In the genomic region with DNA sequence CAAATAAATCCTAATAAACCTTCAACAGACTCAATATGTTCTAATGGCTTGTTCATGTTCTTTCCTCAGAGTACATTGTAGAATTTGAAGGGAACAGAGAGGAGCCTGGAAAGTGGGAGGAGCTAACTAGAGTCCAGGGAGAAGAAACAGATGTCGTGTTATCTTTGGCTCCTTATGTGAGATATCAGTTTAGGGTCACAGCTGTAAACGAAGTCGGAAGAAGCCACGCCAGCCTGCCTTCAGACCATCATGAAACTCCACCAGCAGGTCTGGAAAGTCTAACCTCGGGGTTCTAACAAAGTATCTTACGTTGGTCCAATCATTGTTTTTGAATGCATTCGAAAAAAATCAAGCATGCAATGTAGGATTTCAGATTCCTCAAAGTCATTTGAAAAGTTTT, we compare ENCODE assay signal across 26 mouse cellular contexts.
DNase-seq lines count a peak whose midpoint lies in the region; ATAC-seq and TF ChIP-seq lines count a peak whose summit lies in the region.
"Had no signal": no experiment of that assay in that cellular context is flagged by ENCODE, and none has a peak within 500 bp of the region (broad histone marks: within the 10 kb centered on the region; RNA-seq: fewer than 3 reads in every experiment).

No protein-coding gene starts in this region.

- H3K9ac ChIP-seq in liver, embryonic 13.5 days = no peak overlapping the region
- H3K9ac ChIP-seq: embryonic facial prominence, embryonic 15.5 days; hindbrain, embryonic 15.5 days; limb, embryonic 15.5 days; midbrain, embryonic 12.5 days had no signal

- no peaks in the 10 kb centered on the region for H3K36me3 ChIP-seq in testis, adult 2 months (ENCODE audit: control insufficient read depth, insufficient read depth, low read length)
- H3K36me3 ChIP-seq in liver, embryonic 13.5 days = no peaks in the 10 kb centered on the region
- H3K36me3 ChIP-seq: embryonic facial prominence, embryonic 15.5 days; limb, embryonic 15.5 days; midbrain, embryonic 12.5 days had no signal

- no peak for DNase-seq in testis, postnatal 14 days (ENCODE audit: low spot score)
- DNase-seq in c-Kit-positive CD71-positive TER-119-positive erythroid progenitor cells, embryonic 14.5 days (ENCODE audit: low spot score) = peak; percentile 59
- peak; percentile 48 for DNase-seq in liver, embryonic 13.5 days
- no peak for DNase-seq in layer of hippocampus, adult 8-10 months (ENCODE audit: low spot score in 2 of 2)
- no peak for DNase-seq in thymus, postnatal 10 days (ENCODE audit: low spot score in 2 of 2)
- no peak for DNase-seq in right cerebral cortex, postnatal 4 days
- DNase-seq: adrenal gland, postnatal 14 days; cerebellum, adult 11-12 months; cerebellum, postnatal 14 days; gastrocnemius, postnatal 14 days; heart, adult 11 months; kidney, adult 2 months; kidney, postnatal 10 days; left cerebral cortex, postnatal 4 days; lung, postnatal 4 days; spleen, adult 18-20 months; thymus, adult 18-20 months had no signal

- no peak overlapping the region for H3K4me2 ChIP-seq in liver, embryonic 13.5 days
- H3K4me2 ChIP-seq: embryonic facial prominence, embryonic 15.5 days; heart, embryonic 11.5 days; hindbrain, embryonic 15.5 days; limb, embryonic 15.5 days; midbrain, embryonic 12.5 days had no signal

- ATAC-seq in liver, embryonic 13.5 days (ENCODE audit: low read depth) = peak; percentile 97
- peak; percentile 87 for ATAC-seq in megakaryocyte-erythroid progenitor cell, adult 5-6 weeks (replicated peaks; ENCODE audit: low FRiP score, low TSS enrichment, poor library complexity, severe bottlenecking)
- ATAC-seq: forebrain, embryonic 16.5 days had no signal

- no peaks in the 10 kb centered on the region for H3K4me1 ChIP-seq in testis, adult 2 months (ENCODE audit: control insufficient read depth, insufficient read depth, low read length)
- H3K4me1 ChIP-seq in liver, embryonic 13.5 days (replicated peaks) = peaks cover 10% of the 10 kb centered on the region
- H3K4me1 ChIP-seq: embryonic facial prominence, embryonic 15.5 days; hindbrain, embryonic 15.5 days; limb, embryonic 15.5 days; midbrain, embryonic 12.5 days had no signal

- no peak overlapping the region for H3K27ac ChIP-seq in testis, adult 2 months (ENCODE audit: control insufficient read depth, insufficient read depth, low read depth, low read length)
- no peak overlapping the region; the same call in 1 of the 2 replicates for H3K27ac ChIP-seq in liver, embryonic 13.5 days
- H3K27ac ChIP-seq: embryonic facial prominence, embryonic 15.5 days; hindbrain, embryonic 15.5 days; left cerebral cortex, adult 2 months; limb, embryonic 15.5 days; midbrain, embryonic 12.5 days had no signal

- H3K4me3 ChIP-seq in testis, adult 2 months (ENCODE audit: control insufficient read depth, low read depth, low read length) = peak overlapping the region; percentile 47
- no peak overlapping the region for H3K4me3 ChIP-seq in liver, embryonic 13.5 days (replicated peaks)
- H3K4me3 ChIP-seq: embryonic facial prominence, embryonic 15.5 days; hindbrain, embryonic 15.5 days; left cerebral cortex, adult 2 months; limb, embryonic 15.5 days; midbrain, embryonic 12.5 days had no signal

- TF ChIP-seq CTCF in testis, adult 2 months (IDR thresholded peaks at IDR 0.05; ENCODE audit: control insufficient read depth, insufficient read depth, insufficient replicate concordance, low read depth, low read length) = no peak

- no peaks in the 10 kb centered on the region for H3K27me3 ChIP-seq in testis, adult 2 months (ENCODE audit: control insufficient read depth, insufficient read depth, low read length)
- no peaks in the 10 kb centered on the region for H3K27me3 ChIP-seq in liver, embryonic 13.5 days
- H3K27me3 ChIP-seq: embryonic facial prominence, embryonic 15.5 days; hindbrain, embryonic 15.5 days; limb, embryonic 15.5 days; midbrain, embryonic 12.5 days had no signal

- TF ChIP-seq POLR2A in testis, adult 2 months (IDR thresholded peaks at IDR 0.05; ENCODE audit: control insufficient read depth, low read depth, low read length) = no peak

- 13% methylated on average over 7 of the region's 7 CpGs for WGBS in liver, embryonic 13.5 days (ENCODE audit: insufficient replicate concordance)

- H3K9me3 ChIP-seq in liver, embryonic 13.5 days (replicated peaks) = no peaks in the 10 kb centered on the region
- H3K9me3 ChIP-seq: embryonic facial prominence, embryonic 15.5 days; hindbrain, embryonic 15.5 days; limb, embryonic 15.5 days; midbrain, embryonic 12.5 days had no signal

Comparison
In these comparisons a context has a peak if more than half of its experiments do, and no peak if none do; other contexts are left out.
1. DNase-seq: peak in c-Kit-positive CD71-positive TER-119-positive erythroid progenitor cells, embryonic 14.5 days (single experiment) and liver, embryonic 13.5 days (single experiment); none in testis, postnatal 14 days (single experiment), layer of hippocampus, adult 8-10 months (0 of 2), thymus, postnatal 10 days (0 of 2) and right cerebral cortex, postnatal 4 days (single experiment).